Mouse (Mus musculus): ENCODE data around the gene Flot1.

DNA sequence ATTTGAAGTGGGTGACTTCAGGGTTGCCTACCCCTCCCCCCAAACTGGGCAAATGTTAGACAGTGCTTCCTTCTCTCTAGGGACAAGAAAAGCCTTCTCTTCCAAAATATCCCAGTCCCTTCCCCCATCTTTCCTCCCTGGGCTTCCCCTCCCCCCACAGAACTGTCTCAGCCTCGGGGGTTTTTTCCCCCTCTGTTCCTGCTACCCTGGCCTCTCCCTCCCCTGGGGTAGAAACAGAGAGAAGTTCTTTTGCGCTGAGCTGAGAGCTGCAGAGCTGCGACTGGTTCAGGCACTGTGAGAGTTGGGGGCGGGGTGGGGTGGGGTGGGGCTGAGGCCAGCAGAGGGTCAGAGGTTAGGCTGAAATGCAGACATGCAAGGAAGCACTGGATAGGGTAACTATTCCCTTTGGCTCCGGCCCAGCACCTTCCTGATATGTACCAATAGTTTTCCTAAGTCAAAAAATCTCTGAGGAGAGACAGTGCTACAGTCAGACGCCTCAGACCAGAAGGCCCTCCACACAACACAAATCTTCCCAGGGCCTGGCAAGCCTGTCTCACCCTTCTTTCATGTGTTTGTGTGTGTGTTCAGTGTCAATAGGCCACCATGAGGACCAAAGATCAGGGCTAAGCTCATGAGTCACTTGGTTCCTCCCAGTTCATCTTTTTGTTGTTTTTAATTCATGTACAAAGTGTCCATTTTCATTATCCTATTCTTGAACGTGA is 46.5 kb downstream of the Flot1 start:
- TF ChIP-seq CTCF (IDR thresholded peaks at IDR 0.05; ENCODE audit: low read depth, low read length) (no peak), POLR2A (IDR thresholded peaks at IDR 0.05; ENCODE audit: borderline replicate concordance, low read depth, low read length) (no peak)
